Mouse (Mus musculus): ENCODE results near the gene Oog1.
"Not testable (repeated sequence)": the region's sequence is repeated elsewhere in the genome, so short reads cannot be mapped to it uniquely, and the experiment has no call there.

The Oog1 gene

GRCm38 (mm10) chr12:87602388-87602787 lies at the start of gene Oog1:
Oog1 (plus strand) TSS chr12:87602688.
- not testable (repeated sequence) for DNase-seq (ENCODE audit: low read depth)

GRCm38 (mm10) chr12:87601388-87601787 lies 1.1 kb upstream of the Oog1 start:
- DNase-seq (ENCODE audit: low read depth) = not testable (repeated sequence)

DNA sequence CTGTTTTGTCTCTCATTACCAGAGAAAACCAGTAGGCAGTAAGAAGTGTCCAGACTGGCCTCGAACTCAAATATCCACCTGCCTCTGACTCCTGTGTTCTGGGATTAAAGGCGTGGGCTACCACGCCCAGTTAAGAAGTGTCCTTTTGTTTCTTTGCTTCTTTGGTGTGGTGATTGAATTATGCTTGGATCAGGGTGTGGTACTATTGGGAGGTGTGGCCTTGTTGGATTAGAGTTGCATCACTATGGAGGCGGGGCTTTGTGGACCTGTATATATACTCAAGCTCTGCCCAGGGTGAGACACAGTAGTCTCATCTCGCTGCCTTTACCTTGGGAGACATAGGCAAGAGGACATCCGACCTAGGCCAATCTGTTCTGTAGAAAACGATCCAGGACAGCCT lies 16.1 kb downstream of the Oog1 start, which contains the start of gene Gm4027:
Gene Gm4027 (plus strand): TSS at position 301 of the 400 bp plus-strand sequence.
- DNase-seq (ENCODE audit: low read depth) = not testable (repeated sequence)

GRCm38 (mm10) chr12:87644520-87644919 lies 42.0 kb downstream of the Oog1 start, which contains the start of gene Gm16381:
Gm16381 (minus strand) TSS chr12:87644620.
- DNase-seq (ENCODE audit: low read depth) = not testable (repeated sequence)

- not testable (repeated sequence) for DNase-seq (ENCODE audit: low read depth)
These were observed 50.6 kb downstream of the Oog1 start for GRCm38 (mm10) chr12:87652916-87653703.
